Mouse (Mus musculus) NIH3T3 (cell line): ENCODE measurements around the gene Sepsecs.
A peak's percentile ranks its signal among the peaks of the same experiment; 100 is the strongest.

Experiments used
- DNase-seq: peaks from one replicate; pipeline ENCODE4 v3.0.0-alpha.2; 2012; ENCODE audit warnings: low read depth

Sepsecs gene

DNA sequence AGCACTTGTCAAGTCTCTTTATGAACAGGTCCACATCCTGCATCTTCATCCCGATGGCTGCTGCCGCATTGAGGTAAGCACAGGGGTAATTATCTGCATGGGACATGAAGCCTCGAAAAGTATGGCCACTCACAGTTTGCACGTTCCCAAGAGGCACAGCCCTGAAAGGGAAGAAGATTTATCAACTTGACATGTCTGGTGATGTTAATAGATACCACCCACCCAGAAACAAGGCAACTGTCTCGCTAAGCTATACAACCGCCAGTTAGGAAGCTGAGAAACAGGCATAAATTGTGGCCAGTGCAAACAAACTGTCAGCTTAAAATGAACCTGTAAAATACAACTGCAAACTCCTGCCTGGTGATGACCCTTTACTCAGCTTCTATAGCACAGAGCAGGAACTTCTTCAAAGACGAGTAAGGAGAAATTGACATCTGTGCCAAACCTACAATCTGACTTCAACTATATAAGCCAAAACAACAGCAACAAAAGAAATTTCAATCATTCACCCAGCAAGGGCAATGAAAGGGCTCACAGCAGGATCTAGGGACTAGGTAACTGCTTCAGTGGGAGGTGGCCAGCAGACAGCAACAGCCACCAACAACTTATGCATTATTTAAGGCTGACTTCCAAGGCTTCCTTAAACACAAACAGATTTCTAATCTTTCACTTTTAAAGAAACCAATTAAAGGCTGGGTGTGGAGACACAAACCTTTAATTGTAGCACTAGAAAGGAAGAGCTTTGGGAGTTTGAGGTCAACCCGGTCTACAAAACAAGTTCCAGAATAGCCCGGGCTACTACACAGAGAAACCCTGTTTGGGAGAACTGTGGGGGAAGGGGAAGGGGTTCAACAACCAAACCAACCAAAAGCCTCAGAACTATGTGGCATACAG, 25.3 kb downstream of the Sepsecs start:
- no peak for DNase-seq

DNA sequence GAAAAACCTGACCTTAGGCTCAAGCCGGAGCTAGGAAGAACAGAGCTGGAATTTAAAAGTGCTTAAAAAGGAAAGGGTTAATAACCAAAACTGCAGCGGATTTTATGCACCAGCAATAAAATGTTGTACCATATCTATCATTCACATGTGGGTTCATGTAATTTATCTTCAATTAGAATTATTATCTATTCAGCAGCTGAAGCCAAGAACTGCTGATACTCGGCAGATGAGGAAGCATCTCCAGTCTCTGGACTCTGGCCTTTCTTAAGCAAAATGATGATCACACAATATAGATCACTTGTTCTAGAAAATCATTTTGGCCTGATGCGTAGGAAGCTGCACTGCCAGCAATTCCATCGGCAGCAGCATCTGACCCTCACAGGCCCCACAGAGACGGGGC, 27.8 kb downstream of the Sepsecs start:
- no peak for DNase-seq

DNA sequence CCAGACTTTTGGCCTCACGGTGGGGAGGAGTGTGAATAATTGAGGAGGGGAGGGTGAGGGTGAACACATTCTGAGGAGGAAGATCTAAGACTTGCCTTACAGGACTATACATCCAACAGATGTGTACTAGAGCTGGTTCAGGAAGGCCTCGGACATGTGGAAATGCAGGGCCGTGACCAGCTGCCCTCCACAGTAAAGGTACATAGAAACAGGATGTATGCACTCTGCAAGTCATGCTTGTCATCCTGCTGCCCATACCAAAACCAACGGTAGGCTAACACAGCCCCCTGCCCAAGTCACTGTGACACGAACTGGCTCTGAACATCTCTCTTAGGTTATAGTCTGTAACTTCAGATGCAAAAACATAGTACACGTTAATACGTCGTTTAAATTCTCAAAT, 30.6 kb downstream of the Sepsecs start:
- no peak for DNase-seq

DNA sequence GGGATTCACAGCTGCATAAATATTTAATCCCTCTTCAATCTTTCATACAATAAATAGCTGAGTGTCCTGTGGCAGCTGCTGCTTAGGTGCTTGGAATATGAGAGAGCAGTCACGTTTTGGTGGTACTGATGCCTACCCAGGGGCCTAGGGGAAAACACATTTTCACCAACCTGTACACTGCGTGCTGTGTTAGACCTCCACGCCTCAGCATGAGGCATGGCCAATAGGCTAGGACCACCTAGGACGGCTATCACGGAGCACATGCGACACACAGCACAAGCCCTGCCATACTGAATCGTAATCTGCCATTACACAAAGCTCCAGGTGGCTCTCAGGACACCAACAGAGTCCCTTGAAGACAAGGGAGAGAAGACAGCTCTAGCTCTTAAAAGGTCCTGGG, 31.5 kb downstream of the Sepsecs start:
- no peak for DNase-seq

DNA sequence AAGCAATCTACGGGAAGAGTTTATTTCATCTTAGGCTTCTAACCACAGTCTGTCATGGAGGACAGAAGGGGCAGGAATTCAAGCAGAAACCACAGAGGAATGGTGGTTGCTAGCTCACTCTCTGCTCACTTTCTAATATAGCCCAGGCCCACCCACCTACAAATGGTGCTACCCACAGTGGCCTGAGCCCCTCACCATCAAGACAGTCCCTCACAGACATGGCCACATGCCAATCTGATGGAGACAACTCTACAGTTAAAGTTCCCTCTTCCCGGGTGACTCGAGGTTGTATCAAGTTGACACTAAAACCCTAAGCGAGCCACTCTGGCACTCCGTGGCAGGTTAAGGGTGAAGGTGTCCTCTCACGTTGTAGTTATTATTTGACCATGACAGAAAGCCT, 32.6 kb downstream of the Sepsecs start:
- DNase-seq, result no peak

DNA sequence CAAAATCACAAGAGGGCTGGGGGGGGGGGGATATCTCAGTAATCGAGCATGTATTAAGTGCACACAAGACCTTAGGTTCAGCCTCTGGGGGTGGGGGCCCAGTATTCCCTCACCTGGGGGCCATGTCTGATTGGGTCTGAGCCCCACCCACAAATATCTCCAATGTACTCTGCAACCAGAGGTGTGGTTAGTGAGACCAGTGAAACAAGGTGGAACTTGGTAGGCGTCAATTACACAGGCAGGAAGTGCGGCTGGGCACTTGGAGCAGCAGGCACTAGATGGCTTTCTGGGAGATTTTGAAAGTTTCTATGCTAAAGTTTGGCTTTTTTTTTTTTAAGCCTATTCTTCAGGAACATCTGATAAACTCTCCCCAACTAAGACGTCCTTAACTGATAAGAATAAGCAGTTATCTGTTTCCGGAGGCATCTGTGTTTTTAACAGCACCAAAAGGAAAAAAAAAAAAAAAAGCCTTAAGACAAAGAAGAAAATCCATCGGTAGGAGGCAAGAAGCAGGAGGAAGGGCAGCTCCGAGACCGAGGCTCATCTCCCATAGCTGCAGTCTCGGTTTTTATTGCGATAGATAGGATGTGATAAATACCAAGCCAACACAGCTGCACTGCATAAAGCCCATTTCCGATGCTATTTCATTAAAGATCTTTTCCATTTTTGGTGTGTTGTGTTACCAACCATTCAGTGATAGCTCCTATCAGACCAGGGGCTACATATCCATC, 33.3 kb downstream of the Sepsecs start:
- DNase-seq, result no peak

DNA sequence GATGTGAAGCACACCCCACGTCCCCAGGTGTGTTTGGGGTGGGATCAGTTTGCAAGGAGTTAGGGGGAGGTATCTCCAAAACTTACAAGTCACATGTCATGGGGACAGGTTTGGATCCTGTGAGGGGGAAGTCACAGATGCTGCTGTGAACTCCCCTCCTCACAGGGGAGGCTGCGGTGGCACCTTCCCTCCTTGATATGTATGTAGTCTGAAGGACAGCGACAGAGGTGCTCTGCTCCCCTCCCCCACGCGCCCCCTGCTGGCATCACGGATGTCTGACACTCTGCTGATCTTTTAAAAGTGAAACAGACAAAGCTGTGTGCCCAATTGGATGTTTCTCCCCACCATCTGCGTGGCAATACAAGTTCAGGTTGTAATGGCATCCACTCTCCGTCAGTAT, 35.5 kb downstream of the Sepsecs start:
- peak; percentile 52 for DNase-seq

DNA sequence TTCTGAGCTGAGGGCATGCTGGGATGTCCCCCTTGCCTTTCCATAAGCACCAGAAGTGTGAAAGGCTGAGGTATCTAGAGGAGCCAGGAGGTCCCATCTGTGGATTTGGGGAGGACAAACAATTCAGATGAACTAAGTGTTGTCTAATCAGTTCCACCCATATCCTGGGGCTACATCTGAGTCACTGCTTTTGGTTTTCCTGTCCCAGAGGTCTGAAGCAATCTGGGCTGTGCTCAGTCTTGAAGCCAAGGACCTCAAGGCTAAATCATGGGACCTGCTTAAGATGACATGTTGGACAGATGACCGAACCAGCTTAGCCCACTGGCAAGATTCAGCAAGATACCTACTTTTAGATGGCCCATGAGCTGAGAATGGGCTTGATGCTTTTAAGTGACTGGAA, 39.0 kb downstream of the Sepsecs start:
- DNase-seq, result peak; percentile 13

DNA sequence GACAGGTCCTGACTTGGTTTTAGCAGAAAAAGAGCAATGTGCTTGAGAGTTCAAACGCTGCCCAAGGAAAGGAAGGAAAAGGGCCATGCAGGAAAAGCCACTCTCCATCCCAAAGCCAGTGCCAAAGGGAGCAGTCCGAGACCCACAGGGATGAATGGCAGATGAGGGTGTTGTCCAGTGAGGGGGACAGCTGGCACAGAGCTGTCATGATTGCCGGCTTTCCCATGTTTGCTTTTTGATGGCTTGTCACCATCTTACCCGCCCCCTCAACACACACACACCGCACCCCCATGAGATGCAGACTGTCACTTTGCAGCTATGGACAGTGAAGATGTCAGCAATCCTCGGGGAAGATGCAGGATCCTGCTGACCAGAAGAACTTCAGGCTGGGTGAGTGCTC, 40.3 kb downstream of the Sepsecs start:
- DNase-seq, result no peak

DNA sequence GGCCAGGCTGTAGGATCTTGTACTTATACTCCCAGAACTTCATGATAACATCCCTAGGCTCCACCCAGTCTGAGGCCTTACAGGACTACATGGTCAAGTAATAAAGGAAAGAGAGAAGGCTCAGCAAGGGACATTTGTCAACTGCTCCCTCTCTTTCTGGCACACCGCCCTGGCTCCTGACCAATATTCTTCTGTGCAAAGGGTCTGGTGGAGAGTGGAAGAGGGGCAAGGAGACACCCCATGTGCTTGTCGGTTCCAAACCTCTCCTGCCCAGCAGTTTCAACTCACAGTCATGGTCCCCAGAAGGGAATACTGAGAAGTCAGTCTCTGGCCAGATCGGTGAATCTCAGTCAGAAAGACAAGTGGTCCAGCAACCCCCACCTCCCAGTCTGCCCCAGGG, 40.7 kb downstream of the Sepsecs start:
- DNase-seq, result no peak

DNA sequence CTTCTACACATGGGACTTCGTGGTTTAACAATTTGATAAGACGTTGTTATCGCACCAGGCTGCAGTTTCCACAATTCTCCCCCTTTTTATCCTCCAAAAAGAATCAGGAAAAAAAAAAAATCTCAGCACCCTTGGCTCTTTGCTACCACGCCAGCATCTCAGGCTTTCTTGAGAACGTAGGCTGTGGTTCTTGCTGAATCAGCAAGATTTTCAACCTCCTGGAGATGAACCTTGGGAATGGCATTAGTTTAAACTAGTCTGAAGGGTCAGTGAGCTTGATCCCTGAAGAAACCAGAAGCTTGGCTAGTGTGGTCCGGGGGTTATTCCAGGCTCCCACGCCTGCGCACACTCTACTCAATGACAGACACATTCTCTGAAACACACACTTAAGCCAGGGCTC, 41.8 kb downstream of the Sepsecs start:
- DNase-seq, result no peak

DNA sequence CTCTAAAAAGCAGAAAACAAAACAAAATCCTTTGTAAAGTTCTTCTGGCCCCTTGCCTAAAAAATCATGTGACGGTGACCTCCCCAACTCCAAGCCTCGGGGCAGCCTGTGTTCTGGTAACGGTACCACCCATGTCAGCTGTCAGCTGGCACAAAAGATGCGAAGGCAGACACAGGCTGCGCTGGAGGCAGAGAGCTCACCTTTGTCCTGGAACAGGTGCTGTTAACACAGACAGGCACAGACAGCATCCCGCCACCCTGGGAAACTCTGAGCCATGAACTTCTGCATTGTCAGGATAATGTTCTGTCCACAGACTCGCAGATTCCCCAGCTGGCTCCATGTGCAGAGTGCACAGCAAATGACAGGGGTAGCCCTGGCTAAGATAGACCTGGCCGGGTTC, 43.4 kb downstream of the Sepsecs start:
- DNase-seq, result no peak

DNA sequence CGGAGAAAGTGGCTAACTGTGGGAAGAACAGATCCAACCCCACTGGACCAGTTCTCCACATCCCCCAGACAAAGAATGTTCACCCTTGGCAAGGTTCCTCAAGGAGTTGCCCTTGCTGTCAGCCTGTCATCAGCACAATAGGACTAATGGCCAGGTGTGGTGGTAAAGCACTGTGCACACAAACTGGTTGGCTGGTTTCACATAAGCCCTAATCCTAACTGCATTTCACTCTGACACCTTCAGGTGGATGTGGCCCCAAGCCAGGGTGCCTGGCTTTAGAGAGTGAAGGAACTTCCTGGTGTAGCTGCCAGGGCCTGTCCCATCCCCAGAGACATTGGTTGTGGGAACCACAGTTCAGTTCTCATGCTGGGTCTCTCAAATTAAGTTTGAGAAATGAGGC, 44.6 kb downstream of the Sepsecs start:
- no peak for DNase-seq

DNA sequence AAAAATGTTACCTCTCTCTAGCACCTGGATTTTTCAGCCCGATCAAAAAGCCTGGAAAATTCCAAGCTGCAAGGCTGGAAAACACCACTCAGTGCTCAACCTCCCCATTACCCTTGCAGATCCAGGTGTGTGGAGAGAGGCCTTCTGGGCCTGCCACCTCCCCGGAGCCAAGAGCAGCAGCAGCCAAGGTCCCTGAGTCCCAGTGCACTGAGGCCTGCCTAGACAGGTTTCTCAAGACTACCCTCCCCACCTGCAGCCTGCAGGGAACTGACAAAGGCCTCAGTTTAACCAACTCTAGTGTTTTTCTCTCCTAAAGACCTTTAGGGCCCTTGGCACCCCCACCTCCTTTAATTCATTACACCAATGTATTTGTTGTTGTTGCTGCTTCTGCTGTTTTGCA, 46.4 kb downstream of the Sepsecs start:
- no peak for DNase-seq

DNA sequence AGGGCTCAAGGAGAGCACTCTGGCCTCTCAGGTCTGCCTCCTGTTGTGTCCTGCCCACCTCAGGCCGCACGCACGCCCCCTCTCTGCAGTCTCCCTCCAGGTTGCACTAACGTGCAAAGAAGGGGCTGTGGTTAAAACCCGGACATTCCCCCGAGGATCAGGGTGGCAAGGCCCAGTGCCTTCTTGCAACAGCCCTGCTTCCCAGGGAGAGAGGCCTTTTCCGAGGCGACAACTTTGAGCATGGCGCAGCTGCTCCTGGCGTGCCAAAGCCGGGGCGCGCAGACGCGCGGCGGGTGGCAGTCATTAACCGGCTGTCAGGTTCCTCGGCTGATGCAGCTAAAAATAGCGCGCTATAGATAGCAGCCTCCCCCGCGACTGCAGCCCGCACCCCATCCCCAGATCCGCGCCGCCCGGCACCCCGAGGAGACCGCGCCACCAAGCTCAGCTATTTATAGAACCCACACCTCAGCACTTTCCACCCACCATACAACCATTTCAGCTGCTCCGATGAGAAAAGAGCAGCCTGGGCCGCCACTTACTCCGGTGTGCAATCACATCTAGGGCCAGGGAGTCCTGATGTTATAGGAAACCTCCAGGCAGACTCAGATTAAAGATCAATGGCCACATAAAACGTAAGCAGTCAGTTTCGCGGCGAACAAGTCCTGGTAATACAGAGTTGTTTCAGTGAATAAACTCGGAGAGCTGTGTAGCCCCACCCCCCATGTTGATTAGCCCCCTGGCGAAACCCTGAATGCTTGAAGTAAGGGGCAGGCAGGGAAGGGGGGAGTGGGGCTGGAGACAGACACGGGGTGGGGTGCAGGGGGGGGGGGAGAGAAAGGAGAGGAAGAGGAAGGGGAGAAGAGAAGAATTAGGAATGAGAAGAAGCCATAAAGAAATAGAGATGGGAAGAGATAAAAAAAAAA, 50.9 kb downstream of the Sepsecs start:
- DNase-seq, result no peak

DNA sequence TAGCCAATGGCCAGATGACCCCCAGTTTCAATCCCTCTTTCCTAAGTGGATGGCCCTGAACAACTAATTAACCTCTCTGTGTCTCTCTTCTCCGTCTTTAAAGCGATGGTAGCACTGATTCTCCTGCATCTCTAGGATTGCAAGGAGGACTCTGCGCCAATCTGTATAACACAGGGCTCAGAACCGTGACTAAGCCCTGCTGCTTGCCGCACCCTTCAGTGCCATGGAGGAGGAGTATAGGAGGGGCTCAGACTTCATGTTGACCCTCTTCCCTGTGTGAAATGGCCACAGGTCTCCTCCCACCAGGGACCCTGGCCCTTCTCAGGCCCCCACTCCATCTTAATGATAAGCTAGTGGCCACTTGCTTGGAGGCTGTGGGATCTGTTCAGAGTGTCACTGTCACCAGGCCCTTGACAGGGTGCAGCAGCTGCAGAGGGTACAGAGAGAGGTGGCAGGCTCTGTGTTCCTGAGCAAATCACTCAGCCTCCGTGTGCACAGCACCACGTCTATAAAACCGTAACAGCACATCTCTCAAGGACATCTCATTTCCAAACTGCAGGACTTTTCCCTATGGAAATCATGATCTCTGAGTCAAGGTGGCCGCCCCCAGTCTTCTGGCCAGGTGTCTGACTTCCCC, 51.7 kb downstream of the Sepsecs start:
- DNase-seq, result no peak

DNA sequence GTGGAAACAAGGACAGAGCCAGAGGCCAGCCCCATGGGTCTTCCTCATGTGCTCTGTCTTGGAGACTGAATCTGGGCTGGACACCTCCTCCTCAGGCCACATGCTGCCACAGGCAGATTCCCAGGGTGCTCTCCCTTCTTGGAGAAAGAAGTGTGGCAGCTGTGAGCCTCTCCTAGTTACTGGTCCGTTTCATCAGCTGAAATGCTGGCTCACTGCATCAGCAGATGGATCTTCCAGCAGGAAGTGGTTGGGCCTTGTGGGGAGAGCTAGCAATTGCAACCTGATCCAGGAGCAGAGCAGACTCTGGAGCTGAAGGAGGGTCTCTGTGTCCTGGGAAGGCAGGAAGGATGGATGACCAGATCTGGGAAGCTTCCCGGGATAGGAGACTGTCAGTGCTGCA, 53.0 kb downstream of the Sepsecs start:
- peak; percentile 55 for DNase-seq

DNA sequence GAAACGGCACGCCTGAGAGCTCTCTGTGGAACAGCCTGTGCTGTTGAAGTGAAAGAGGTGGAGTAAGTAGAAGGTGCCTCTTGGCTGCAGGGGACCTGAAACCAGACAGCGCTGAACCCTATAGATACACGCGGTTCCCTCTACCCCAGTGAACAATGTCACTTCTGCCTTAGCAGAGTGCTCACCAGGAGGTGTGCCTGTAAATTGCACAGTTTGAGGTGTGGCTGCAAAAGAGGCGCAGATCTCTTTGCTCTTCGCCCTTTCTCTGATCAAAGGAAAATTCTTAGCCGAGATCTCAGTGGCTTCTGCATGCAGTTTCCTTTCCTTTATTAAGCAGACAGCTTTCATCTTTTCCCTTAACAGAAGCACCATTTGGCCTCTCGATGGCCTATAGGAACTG, 54.1 kb downstream of the Sepsecs start:
- no peak for DNase-seq

DNA sequence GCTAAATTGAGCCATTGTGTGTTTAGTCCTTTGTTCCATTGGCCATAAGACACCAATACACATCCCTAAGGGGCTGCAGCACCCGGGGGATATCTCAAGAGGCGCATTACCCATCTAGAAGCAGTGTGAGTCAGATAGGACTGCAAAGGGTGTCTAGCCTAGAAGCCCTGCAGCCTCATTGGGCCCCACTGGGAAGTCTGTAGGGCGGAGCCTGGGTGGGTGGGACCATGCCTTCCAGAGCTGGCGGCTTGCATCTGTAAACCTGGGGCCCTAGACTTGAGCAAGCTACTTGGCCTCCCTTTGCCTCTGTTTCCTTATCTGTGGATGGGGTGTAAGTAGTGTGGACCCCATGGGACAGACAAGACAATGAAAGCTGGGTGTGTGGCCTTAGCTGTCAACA, 54.8 kb downstream of the Sepsecs start:
- DNase-seq, result peak; percentile 21

DNA sequence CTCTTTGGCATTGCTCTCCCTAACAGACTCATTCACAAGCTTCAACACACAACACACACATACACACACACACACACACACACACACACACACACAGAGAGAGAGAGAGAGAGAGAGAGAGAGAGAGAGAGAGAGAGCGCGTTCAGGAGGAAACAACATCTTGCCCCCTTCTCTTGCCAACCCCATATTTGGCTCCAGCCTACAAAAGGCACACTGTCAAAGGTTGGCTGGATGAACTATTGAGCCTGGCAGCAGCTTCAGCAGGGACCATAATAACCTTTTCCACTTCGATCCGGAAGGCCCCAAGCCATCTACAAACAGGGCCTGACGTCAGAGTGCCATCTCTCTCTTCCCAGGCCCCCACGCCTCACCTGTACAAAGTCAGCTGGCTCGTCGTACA, 56.7 kb downstream of the Sepsecs start:
- no peak for DNase-seq

DNA sequence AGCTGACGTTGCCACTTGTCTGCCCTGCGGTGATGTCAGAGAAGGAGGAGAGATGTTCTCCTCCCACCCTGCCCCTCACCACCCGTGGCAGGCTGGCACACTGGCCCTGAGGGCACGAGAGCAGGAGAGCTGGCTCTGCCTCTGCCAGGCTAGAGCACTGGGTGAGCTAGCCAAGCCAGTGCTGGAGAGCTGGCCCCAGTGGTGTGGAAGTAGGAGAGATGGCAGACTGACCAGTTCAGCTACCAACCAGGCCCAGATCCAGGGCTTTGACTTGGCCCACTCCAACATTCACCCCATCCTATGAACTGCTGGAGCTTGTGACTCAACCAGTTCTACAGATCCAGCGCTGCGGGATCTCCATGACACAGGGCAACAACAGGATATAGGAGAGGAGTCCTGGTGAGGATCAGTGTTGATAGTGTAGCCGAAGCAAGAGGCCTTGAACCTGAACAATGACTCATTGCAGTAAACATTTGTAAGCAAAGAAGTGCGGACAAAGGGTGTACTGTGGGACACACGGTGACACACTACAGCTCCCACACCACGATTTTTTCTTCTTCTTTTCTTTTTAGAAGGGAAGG, 58.1 kb downstream of the Sepsecs start:
- DNase-seq, result no peak

DNA sequence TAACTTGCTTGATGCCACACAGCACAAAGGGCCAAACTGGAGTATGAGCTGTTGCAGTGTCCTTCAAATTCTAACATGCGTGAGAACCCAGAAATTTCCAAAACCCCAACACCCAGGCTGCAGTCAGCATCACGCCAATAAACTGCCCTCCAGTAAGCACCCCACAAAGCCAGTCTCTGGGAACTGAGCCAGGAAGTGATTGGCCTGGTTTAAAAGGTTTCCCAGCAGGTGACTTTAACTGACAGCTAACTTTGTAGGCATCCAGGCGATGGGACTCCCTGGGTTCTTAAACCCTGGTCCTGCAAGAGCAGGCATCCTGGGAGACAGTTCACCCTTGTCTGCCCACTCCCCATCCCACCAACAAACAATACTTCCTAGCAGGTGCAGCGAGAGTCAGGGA, 59.2 kb downstream of the Sepsecs start:
- DNase-seq, result no peak
